Mouse (Mus musculus): ENCODE measurements around the gene Cfb. TPM values are rescaled to one million over a fixed set of nuclear protein-coding genes. Genes with fewer than 3 reads are reported as not detected.
A peak's percentile ranks its signal among the peaks of the same experiment; 100 is the strongest.
"Not testable (repeated sequence)": the region's sequence is repeated elsewhere in the genome, so short reads cannot be mapped to it uniquely, and the experiment has no call there.

The Cfb gene
- total and polyA plus RNA-seq, 3 experiments: 0.34 to 5.9 TPM; not detected in 1

DNA sequence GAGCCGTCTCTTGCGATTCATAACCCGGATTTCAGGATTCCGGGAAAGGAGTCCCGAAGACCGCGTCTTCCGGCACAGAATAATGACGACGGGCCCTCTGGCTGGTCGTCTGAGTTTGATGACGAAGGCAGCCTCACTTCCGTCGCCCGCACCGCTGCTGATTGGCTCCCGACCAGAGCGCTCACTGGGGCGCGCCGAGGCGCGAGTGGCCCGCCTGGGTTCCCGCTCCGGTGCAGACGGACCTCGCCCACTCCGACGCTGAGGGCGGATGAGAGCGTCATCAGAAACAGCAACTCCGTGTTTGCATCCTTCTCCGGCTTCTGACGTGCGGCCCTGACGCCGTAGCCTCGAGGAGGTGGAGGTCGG lies 25.5 kb downstream of the Cfb start, which contains the start of the genes Stk19 and Dxo (continued):
- no peak for TF ChIP-seq UBTF (IDR thresholded peaks at IDR 0.05; ENCODE audit: low read depth, low read length)
- no peak for TF ChIP-seq BHLHE40 (IDR thresholded peaks at IDR 0.05; ENCODE audit: low read depth, low read length)

DNA sequence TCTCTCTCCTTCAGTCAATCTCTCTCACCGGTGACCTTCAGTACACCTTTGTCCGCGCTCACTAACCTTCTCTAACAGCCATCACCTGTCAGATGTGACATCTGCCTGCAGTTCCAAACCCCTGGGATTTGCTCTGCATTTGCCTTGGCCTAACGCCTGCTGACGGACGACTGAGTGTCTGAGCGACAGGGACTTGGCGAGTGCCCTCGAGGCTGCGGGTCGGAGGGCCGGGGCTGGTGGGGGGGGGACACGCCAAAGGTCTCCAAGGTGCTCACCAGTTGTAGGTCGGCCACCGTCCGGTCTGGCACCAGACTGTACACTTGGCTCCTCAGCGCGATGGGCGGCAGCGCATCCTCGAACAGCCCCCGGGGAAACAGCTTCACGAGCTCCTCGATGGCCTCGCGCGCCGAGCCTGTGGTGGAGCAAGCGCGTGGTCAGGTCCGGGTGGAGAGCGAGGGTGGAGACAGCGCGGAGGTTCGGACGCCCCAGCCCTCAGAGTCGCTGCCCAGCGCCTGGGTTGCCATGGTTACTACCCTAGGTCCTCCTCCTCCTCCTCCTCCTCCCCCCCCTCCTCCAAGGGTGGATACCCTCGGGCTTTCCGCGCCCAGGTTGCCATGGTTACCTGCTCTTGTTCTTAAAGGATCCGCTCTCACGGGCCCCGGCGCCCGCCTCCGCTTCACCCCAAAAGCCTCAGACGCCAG lies 26.0 kb downstream of the Cfb start:
- peak overlapping the region; percentile 77 to 91 (median 87) for H3K4me3 ChIP-seq (replicated peaks in 1 of 3; ENCODE audit: low read depth in 2 of 3, low read length in 2 of 3, poor library complexity in 1 of 3)
- peaks cover 7 to 28% of the 10 kb centered on the region in 2 experiments; a peak in 3 of 4 replicates for H3K4me1 ChIP-seq (ENCODE audit: control insufficient read depth in 1 of 2, insufficient read depth in 2 of 2)
- peak overlapping the region; percentile 80 for H3K4me2 ChIP-seq (ENCODE audit: insufficient read depth, low read depth, poor library complexity, severe bottlenecking)
- in situ Hi-C loops (cut with MboI; ENCODE audit: low pct_ligation_motif_present, low pct_unique_long_range_greater_than_20kb, low sequenced_read_pairs) (no loop called here), dilution Hi-C loops (cut with MboI; ENCODE audit: extremely low pct_ligation_motif_present, extremely low pct_unique_long_range_greater_than_20kb, low sequenced_read_pairs) (no loop called here)
- DNase-seq (ENCODE audit: extremely low read depth): no peak
- no peak overlapping the region for H3K27ac ChIP-seq (ENCODE audit: insufficient read depth, low read depth)
- H3K79me2 ChIP-seq (replicated peaks; ENCODE audit: control insufficient read depth, extremely low read depth, insufficient read depth, poor library complexity, severe bottlenecking): peaks cover 3% of the 10 kb centered on the region; the same call in 1 of the 2 replicates
- peaks cover 5% of the 10 kb centered on the region for H3K9me3 ChIP-seq (replicated peaks; ENCODE audit: low read length)
- peaks cover 41 to 68% of the 10 kb centered on the region in 2 experiments for H3K36me3 ChIP-seq (replicated peaks in 1 of 2; ENCODE audit: control insufficient read depth in 1 of 2, insufficient read depth in 1 of 2, low read length in 1 of 2)
- H3K9ac ChIP-seq (ENCODE audit: insufficient read depth, low read depth): peak overlapping the region; percentile 22
- TF ChIP-seq MAX (IDR thresholded peaks at IDR 0.05; ENCODE audit: low read length) (no peak), JUND (conservative IDR thresholded peaks at IDR 0.05; ENCODE audit: low read depth, low read length) (no peak), IRF4 (IDR thresholded peaks at IDR 0.05; ENCODE audit: low read depth, low read length) (no peak), MAFK (IDR thresholded peaks at IDR 0.05; ENCODE audit: insufficient replicate concordance, low read length) (no peak), SMC3 (IDR thresholded peaks at IDR 0.05; ENCODE audit: low read depth, low read length) (no peak), ZNF384 (IDR thresholded peaks at IDR 0.05; ENCODE audit: low read depth, low read length) (no peak), KAT2A (IDR thresholded peaks at IDR 0.05; ENCODE audit: insufficient replicate concordance, low read length) (no peak), SIN3A (IDR thresholded peaks at IDR 0.05; ENCODE audit: low read length) (no peak), UBTF (IDR thresholded peaks at IDR 0.05; ENCODE audit: low read depth, low read length) (no peak), RAD21 (IDR thresholded peaks at IDR 0.05; ENCODE audit: low read depth, low read length) (no peak), EP300 (IDR thresholded peaks at IDR 0.05; ENCODE audit: low read length) (no peak), BHLHE40 (IDR thresholded peaks at IDR 0.05; ENCODE audit: low read depth, low read length) (no peak), NELFE (IDR thresholded peaks at IDR 0.05; ENCODE audit: low read depth, low read length) (no peak), JUN (IDR thresholded peaks at IDR 0.05; ENCODE audit: insufficient read depth, low read depth, low read length) (no peak), TCF12 (IDR thresholded peaks at IDR 0.05; ENCODE audit: low read depth, low read length) (no peak), GABPA (IDR thresholded peaks at IDR 0.05; ENCODE audit: insufficient replicate concordance, low read depth, low read length) (no peak)
- no peaks in the 10 kb centered on the region for H3K27me3 ChIP-seq (replicated peaks)

DNA sequence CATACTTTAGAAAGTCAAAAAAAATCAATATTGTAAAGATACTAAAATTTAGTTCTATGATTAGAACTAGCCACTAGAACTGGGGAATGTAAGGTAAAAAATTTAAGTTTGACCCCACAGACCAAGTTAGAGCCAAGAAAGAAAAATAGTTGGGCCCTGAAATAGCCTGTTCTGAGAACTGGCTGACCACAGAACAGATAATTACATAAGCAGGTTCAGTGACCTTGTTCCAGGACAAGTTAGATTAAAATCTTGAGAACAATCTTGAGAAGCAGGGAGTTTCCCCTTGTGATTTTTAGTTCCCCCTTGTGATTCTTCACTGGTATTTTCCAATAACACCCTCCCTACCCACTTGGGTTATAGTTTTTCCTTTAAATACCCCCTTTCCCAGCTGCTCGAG lies 31.5 kb downstream of the Cfb start:
- peaks cover 50 to 73% of the 10 kb centered on the region in 2 experiments for H3K36me3 ChIP-seq (replicated peaks in 1 of 2; ENCODE audit: control insufficient read depth in 1 of 2, insufficient read depth in 1 of 2, low read length in 1 of 2)
- H3K4me1 ChIP-seq (ENCODE audit: control insufficient read depth in 1 of 2, insufficient read depth in 2 of 2); H3K9ac ChIP-seq (ENCODE audit: insufficient read depth, low read depth); DNase-seq (ENCODE audit: extremely low read depth); dilution Hi-C loops (cut with MboI; ENCODE audit: extremely low pct_ligation_motif_present, extremely low pct_unique_long_range_greater_than_20kb, low sequenced_read_pairs); H3K4me2 ChIP-seq (ENCODE audit: insufficient read depth, low read depth, poor library complexity, severe bottlenecking); H3K4me3 ChIP-seq (replicated peaks in 1 of 3; ENCODE audit: low read depth in 2 of 3, low read length in 2 of 3, poor library complexity in 1 of 3); H3K27ac ChIP-seq (ENCODE audit: insufficient read depth, low read depth); H3K79me2 ChIP-seq (replicated peaks; ENCODE audit: control insufficient read depth, extremely low read depth, insufficient read depth, poor library complexity, severe bottlenecking); H3K27me3 ChIP-seq (replicated peaks); in situ Hi-C loops (cut with MboI; ENCODE audit: low pct_ligation_motif_present, low pct_unique_long_range_greater_than_20kb, low sequenced_read_pairs): not testable (repeated sequence)
- H3K9me3 ChIP-seq (replicated peaks; ENCODE audit: low read length): peaks cover 22% of the 10 kb centered on the region
